Mouse (Mus musculus): ENCODE data around the gene Zfp598.

- no peak for TF ChIP-seq CTCF (IDR thresholded peaks at IDR 0.05; ENCODE audit: insufficient read depth, low read depth, low read length)
- TF ChIP-seq POLR2A (IDR thresholded peaks at IDR 0.05; ENCODE audit: insufficient read depth, low read depth, low read length): no peak
Observed at GRCm38 (mm10) chr17:24723122-24723880, 53.8 kb downstream of the Zfp598 start.

Data from olfactory bulb, adult 2 months (tissue).